Mouse (Mus musculus) heart, postnatal 14 days (tissue): ENCODE results near the gene Rubcnl. TPM values are rescaled to one million over a fixed set of nuclear protein-coding genes. Genes with fewer than 3 reads are reported as not detected.
A peak's percentile ranks its signal among the peaks of the same experiment; 100 is the strongest.

ENCODE experiments used
- DNase-seq, 2 experiments: peaks; one replicate each; pipeline ENCODE4 v3.0.0; 2021 to 2022
- intact Hi-C: fragments of 180-260 bp; cut with DNase I; formaldehyde crosslinking; loops from one replicate; pipeline ENCODE4 v1.15.1; 2025
- total RNA-seq, 2 experiments: library from RNA; stranded (reverse); gene quantifications; 2 replicates each; pipeline ENCODE4 v1.2.3; 2021

The Rubcnl gene
- total RNA-seq, 2 experiments from 2014 or later: 0.65 to 0.73 TPM

GRCm38 (mm10) chr14:75016715-75017020 lies 841 bp downstream of the Rubcnl start:
- DNase-seq: no peak
- intact Hi-C loops: no loop called here

- no peak for DNase-seq
- intact Hi-C loops: no loop called here
These were observed 1.4 kb downstream of the Rubcnl start for GRCm38 (mm10) chr14:75017277-75017676.

- intact Hi-C loops: no loop called here
- no peak for DNase-seq
These were observed 2.3 kb downstream of the Rubcnl start for GRCm38 (mm10) chr14:75017877-75018825.

DNA sequence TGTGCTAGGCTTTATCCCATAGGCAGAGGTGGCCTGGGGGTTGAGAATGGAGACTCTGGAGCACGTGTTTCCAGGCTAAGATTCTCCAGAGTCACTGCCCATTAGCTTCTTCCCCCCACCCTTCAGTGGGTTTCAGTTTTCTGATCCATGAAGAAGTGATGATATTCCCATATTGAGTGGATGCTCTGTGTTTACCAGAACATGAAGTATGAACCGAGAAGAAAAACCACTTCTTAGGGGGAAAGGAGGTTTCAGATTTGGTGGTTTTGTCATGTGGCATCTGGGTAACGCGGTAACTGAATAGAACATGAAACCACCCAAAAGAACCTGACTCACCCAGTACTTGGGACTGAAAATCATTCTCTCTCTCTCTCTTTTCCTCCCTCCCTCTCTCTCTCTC lies 3.0 kb downstream of the Rubcnl start:
- DNase-seq: no peak

DNA sequence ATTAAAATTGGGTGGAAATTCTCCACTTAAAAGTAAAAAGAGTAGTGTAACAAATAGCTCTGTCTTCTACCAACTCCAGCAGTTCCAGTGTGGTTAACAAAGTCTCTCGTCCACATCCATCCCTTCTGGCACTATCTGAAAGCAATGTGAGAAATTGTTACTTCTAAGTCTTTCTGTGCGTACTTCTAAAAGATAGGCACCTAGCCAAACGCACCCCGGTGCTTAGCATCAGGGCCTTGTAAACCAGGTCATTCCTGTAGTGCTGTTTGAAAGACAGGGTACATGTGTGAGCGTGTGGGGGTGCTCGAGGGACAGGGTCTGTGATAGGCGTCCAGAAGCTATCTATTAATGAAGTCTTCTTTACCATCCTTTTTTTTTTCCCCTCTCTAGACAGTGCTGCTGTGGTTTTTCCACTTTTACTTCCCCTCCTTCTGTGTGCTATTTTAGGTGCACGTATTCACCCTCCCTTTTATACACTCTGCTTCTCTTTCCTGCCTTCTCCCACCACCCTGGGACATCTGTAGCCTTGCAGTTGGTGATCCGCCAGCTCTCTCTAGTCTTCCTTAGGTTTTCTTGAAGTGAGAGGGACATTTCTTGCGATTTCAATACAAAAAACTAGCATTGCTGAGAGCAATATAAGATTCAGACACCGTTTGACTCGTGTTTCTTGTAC lies 4.9 kb downstream of the Rubcnl start:
- intact Hi-C loops: no loop called here
- no peak for DNase-seq

More for the DNA sequence above, 3.0 kb downstream of the Rubcnl start:
- intact Hi-C loops: no loop called here

- DNase-seq: no peak
- intact Hi-C loops: no loop called here
These were observed 6.7 kb downstream of the Rubcnl start for GRCm38 (mm10) chr14:75022522-75022921.

DNA sequence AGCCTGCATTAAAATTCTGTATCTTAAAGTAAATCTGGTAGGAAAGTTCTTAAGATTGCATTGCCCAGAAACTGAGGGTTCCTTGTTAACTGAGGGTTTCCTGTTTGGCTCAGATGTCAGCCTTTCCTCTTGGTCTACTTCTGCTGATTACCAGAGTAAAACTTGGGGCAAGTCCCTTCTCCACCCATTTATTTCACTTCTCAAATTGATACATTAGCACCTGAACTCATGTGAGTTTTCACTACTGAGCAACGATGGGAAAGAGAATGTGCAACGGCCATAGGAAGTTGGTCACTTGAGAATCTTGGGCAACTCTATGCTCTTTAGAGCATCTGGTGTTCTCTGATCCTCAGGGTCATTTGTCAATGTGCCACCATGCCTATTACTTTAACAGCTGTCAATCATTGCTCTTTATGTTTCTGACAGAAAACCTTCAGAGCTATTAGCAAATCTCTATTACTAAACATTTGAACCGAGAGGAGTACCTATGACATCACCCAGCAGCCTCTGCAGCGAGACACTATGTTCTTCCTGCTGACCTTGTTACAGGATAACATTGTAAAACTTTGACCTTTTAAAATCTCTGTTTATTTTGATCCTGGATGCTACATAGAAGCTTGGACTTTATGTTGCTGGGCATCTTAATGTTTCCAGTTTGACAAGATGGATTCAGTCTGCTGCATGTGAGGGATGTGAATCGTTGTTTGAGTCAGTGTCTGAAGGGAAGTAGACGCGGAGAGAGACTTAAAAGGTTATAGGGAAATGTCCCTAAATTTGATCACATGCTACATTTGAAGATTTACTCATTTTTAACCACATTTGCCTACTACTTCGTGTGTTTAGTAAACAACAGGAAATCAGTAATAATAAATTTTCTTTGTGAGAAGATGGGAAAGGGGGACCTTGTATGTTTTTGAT lies 9.2 kb downstream of the Rubcnl start:
- intact Hi-C loops: no loop called here
- DNase-seq: no peak

- intact Hi-C loops: no loop called here
- no peak for DNase-seq
These were observed 14.9 kb downstream of the Rubcnl start for GRCm38 (mm10) chr14:75030764-75031163.

GRCm38 (mm10) chr14:75031999-75032575 lies 16.3 kb downstream of the Rubcnl start:
- intact Hi-C loops: no loop called here
- DNase-seq: no peak

GRCm38 (mm10) chr14:75032742-75033141 lies 16.9 kb downstream of the Rubcnl start:
- DNase-seq: no peak
- intact Hi-C loops: no loop called here

DNA sequence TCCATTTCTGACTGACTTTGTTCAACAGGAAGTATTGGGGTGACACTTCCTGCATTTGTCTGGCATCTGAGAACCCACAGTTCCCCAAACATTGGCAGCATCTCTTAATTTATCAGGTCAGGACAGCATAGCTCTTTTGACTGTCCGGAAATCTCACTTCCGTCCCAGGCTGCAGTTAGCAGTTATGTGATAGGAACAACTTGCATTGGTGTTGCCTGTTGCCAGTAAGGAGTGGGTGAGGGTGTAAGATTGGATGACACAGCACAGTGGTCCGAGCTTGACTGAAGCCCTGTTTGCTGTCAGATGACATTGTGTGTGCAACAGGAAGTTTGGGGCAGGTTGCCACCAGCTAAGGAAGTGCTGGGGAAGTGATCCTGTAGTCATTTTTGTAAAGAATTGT lies 18.4 kb downstream of the Rubcnl start:
- intact Hi-C loops: no loop called here
- no peak for DNase-seq

DNA sequence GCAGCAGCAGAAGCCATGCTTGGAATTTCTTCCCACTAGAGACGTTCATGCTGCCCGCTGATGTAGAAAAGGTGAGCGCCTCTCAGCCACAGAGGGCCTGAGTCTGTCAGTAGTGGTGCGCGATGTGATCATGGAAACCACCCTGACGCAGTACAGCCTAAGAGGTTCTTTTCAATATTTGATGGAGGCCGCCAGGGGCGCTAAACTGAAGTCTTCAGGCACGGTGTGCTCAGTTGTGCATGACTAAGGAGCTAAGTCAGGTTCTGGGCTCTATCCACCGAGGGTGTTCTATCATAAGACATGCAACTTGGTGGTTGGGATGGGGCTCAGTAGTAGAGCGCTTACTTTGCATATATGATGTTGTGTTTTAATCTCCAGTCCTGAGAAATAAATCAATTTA lies 19.6 kb downstream of the Rubcnl start:
- DNase-seq: no peak
- intact Hi-C loops: no loop called here

GRCm38 (mm10) chr14:75045184-75045583 lies 29.4 kb downstream of the Rubcnl start:
- DNase-seq: no peak
- intact Hi-C loops: no loop called here

GRCm38 (mm10) chr14:75052451-75052850 lies 36.6 kb downstream of the Rubcnl start:
- intact Hi-C loops: no loop called here

GRCm38 (mm10) chr14:75054455-75055343 lies 38.9 kb downstream of the Rubcnl start:
- DNase-seq: no peak
- intact Hi-C loops: no loop called here

More at GRCm38 (mm10) chr14:75052451-75052850, 36.6 kb downstream of the Rubcnl start:
- DNase-seq: no peak

- intact Hi-C loops: no loop called here
These were observed 41.1 kb downstream of the Rubcnl start for GRCm38 (mm10) chr14:75056861-75057431.

GRCm38 (mm10) chr14:75060562-75060961 lies 44.7 kb downstream of the Rubcnl start:
- intact Hi-C loops: loop anchor here (2.0 kb wide), 1 partner anchor 136 kb away; no protein-coding TSS in a partner anchor
- peak in 1 of 2 experiments; percentile 52 for DNase-seq

More at GRCm38 (mm10) chr14:75056861-75057431, 41.1 kb downstream of the Rubcnl start:
- DNase-seq: no peak

GRCm38 (mm10) chr14:75063936-75064335 lies 48.1 kb downstream of the Rubcnl start:
- DNase-seq: no peak
- intact Hi-C loops: no loop called here

DNA sequence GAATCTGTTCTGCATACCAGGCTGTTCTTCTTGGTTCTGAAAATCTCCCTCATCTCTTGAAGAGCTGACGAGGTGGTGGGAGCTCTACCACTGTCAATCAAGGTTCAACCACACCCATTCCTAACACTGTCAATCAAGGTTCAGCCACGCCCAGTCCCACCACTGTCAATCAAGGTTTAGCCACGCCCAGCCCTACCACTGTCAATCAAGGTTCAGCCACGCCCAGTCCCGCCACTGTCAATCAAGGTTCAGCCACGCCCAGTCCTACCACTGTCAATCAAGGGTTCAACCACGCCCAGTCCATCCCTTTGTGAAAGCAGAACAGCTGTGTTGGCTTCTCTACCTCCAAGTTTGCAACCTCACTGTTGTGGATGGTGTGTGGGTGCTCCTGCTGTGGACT lies 48.7 kb downstream of the Rubcnl start:
- intact Hi-C loops: no loop called here
- DNase-seq: no peak
